Mouse (Mus musculus) embryo, embryonic 9.5 days (tissue): Measurements from ENCODE around the gene Mgat5b.

Experiments used
- DNase-seq: peaks from one replicate; pipeline ENCODE4 v3.0.0-alpha.2; 2017; ENCODE audit errors: extremely low spot score

The Mgat5b gene

GRCm38 (mm10) chr11:116980313-116980712 is 61.6 kb downstream of the Mgat5b start:
- no peak for DNase-seq

- no peak for DNase-seq
Measured at GRCm38 (mm10) chr11:116982543-116982942, 63.9 kb downstream of the Mgat5b start.

DNA sequence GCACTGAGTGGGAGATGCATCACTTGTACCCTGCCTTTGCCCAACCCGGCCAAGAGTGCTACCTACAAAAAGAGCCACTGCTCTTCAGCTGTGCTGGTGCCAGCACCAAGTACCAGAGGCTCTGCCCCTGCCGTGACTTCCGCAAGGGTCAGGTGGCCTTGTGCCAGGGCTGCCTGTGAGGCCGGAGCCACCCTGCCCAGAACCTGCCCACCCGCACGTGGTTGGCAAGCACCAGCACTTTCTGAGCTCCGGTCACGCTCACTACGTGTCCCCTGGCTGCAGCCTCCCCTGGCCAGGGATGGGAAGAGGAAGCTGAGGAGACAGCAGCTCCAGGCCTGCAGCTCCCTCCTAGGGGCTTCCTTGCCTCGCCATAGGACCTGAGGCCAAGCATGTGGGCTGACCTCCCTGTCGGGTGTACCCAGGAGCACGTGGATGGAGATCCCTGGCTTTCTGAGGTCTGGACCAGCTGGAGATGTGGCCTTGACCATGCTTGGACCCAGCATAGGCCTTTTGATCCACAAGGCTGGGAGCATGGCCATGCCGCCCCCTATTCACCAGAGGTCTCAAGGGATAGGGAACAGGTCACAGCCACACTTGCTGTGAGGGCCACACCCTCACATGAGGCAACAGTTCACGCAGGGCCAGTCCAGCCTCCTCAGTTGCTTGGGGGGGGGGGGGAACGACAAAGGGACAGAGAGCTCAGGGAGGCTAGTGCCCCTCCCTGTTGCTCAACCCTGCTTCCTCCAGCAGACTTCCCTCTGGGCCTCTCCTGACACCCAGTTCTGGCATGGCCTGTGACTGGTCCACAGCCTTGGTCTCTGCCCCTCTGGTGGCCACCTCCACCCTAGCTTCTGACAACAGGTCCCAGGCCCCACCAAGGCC is 67.1 kb downstream of the Mgat5b start:
- DNase-seq: no peak

- no peak for DNase-seq
Measured at GRCm38 (mm10) chr11:116988131-116988530, 69.5 kb downstream of the Mgat5b start.

DNA sequence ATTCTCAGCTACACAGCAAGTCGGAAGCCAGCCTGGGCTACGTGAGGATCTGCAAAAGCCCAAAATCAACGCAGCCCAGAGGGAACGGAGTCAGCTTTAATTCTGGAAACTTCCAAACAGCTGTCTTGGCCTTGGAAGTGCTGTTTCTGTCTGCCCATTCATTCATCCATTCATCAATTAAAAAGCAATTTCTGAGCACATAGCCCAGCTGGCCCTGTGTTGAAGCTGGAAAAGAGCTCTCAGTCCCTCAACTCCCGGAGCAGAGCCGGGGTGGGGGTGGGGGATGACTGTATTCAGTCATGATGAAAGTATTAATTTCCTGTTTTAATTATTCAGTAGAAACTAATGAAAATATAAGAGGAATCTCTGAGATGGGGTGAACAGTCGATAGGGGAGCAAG is 71.6 kb downstream of the Mgat5b start:
- no peak for DNase-seq

DNA sequence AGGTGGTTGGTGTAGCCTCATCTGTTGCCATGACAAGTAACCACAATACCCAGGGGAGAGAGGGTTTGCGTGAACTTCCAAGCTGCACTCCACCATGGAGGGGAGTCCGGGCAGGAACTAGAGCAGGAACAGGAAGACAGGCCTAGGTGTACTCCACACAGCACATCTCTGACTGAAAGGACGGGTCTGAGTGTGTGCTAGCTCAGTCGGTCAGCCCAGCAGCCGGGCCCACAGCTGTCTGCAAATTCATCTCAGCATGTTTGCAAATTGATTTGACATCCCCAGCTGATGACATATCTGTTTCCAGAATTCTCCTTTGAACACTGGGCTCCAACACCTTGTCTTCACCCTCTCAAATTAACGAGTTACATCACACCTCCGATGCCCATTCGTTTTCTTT is 72.7 kb downstream of the Mgat5b start:
- no peak for DNase-seq

DNA sequence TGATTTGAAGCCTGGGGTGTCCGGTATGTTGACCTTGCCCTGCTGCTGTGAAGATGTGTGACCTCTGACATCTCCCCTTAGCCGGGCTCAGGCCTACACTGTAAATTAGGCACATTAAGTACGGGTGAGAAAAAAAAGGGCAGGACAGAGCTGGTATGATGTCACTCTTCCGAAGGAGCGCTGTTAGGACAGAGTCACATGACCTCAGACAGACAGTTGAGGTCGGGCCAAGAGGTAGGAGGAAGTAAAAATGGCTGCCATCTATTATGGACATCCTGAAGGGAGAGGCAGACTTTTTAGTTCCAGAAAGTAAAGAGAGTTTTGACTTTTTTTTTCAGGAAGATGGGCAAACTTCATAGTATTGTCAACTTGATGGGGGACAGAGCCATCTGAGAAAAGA is 73.3 kb downstream of the Mgat5b start:
- no peak for DNase-seq

DNA sequence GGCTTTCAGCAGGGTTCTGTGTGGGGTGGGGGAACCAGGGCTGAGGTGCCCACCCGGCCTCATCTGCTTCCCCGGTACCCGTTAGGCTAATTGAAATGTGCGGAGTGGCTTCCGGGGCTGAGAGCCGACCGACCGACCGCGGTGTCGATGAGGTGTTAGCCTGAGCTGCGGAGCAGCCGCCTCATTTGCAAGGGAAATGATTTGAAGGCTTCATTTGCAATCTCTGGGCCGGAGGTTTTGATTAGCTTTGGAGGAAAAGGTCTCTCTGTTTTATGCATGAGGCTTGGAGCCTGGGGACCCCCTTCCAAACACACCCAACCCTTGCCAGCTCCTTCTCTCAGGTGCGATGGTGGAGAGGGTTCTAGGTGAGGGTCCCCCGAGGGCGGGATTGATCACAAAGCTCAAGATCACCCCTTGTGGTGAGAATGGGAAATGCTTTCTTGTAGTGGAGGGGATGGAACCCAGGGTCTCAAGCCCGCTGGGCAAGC is 75.5 kb downstream of the Mgat5b start:
- peak; percentile 70 for DNase-seq

DNA sequence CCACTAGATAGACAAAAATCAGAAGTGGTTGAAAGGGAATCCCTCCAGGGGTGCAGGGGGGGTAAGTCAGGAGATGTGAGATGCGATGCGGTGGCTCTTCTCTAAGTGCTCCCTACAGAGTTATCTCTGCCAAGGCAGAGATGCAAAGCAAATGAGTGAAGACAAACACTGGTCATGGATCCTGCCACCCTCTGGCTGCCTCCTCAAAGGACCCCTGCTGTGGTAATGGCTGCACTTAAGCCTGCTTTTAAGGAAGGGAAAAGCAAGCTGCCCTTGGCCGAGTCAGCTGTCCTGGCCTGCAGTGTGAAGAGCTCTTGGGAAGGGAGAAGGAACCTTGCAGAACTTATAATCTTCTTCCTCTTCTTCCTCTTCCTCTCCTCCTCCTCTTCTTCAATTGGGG is 78.3 kb downstream of the Mgat5b start:
- DNase-seq: no peak

GRCm38 (mm10) chr11:116998935-116999334 is 80.3 kb downstream of the Mgat5b start:
- DNase-seq: no peak

DNA sequence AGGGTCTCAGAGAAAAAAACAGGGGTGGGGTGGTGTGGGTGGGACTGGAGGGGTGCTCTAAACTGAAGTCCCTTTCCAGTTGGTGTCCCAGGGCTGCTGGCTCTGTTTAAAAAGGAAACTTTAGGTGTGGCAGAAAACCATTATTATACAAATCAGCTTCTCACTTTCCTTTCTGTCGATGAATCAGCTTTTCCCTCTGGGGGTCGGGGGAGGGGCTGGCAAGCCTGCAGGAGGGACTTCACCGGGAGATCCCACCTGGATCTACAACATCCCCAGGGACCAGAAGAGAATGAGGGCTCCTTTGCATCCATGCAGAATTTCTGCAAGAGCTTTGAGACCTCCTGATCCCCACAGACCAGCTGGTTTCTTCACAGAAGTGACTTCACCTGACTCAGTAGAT is 81.6 kb downstream of the Mgat5b start:
- DNase-seq: no peak

DNA sequence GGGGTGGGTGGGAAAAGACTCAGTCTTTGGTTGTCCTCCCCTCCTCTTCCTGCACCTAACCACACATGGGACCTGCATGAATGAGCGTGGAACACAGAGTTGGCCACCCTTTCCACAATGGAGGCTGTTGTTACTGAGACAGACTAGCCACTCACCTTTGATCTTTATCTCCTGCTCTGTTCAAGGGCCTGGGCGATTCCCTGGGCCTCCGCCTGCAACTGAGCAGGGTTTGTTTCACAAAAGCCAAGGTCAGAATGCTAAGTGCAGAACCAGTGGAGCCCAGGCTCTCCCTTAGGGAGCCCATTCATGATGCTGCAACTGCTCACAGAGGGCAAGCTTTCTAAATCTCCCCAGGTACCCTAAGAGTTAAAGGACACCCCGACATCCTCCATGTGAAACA is 83.1 kb downstream of the Mgat5b start:
- no peak for DNase-seq

DNA sequence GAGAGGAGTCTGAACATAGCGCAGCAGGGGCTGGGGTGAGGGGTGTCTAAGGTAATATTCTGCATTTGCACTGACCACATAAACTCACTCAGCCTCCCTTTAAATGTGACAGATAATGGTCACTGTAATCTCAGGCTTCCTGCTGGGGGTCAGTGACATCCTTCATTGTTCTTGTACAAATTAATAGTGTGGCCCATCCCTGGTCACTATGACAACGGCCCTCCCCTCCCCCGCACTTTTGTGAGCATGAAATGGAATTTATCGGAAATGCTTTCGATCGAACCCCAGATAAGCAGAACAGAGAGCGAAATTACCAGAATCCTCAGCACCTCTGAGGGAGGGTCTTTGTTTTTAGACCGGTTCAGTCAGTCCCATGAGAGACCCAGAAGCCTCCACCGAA is 84.8 kb downstream of the Mgat5b start:
- no peak for DNase-seq

DNA sequence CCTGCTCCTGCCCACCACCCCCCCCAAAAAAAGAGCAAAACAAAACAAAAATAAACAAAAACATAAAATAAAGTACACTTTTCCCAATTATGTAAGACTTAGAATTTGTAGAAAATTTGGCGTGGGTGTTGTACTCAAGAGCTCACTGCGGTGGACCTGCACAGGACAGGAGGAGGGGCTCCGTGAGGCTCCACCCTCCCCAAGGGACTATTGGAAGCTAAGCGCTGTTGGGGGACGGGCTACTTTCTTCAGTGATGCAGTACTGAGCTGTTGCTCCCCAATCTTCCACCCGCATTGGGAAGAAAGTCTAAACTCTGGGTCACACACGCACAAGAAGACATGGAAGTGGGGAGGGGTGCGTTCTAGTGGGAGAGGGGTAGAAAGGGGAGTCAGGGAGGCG is 85.6 kb downstream of the Mgat5b start:
- no peak for DNase-seq

DNA sequence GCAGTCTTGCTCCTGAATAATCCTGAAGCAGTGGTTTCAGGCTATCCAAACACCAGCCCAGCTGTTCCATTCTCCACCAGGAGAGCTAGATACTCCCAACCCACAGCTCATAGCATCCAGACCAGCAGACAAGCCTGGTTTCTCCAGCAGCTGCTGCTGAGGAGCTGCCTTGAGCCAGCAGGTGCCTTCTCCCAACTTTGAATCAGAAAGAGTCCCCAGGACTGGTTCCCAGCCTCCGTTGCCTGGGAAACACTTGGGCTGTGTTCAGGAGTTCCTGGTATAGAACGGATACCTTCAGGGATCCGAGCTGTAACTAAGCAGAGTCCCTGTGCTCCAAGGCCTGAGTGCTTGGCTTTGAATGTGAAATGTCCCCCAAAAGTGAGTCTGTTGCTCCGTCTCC is 98.8 kb downstream of the Mgat5b start:
- no peak for DNase-seq

DNA sequence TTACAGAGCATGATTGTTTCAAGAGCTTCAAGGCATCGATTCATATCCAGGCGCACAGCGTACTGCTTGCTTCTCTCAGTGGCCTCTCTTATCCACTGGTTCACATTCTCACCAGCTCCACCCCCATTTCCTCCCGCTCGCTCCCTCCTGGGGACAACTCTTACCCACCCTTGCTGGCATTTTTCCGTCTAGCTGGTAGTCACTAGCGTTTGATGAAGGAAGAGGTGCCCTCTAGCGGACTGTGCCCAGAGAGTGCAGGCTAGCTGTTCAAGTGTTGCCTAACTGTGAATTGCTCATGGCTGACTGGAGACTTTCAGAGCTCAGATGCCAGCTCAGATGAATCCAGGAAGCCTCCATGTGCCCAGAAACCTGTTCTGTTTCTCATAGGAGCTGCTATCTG is 99.7 kb downstream of the Mgat5b start:
- peak; percentile 81 for DNase-seq

DNA sequence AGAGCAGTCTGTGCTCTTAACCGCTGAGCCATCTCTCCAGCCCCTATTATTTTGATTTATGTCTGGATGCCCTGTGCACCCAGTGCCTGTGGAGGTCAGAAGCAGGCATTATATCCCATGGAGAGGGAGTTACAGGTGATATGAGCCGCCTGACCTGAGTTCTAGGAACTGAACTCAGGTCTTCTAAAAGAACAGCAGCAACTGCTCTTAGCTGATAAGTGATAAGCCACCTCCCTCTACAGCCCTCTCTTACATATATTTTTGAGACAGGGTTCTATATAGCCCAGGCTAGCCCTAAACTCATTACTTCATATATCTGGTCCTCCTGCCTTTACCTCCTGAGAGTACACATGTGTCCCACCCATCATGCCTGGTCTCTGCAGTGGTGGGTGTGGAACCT is 102.4 kb downstream of the Mgat5b start:
- no peak for DNase-seq

DNA sequence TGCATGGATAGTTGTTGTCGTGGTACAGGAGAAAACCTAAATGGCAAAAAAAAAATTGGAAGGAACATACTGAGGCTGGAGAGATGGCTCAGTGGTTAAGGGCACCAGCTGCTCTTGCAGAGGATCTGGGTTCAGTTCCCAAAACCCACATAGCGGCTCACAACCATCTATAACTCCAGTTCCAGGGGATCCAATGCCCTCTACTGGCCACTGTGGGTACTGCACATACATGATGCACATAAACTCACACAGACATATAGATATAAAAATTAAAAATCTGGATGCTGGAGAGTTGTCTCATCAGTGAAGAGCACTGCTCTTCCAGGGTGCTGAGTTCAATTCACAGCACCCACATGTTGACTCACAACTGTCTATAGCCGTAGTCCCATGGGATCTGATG is 104.9 kb downstream of the Mgat5b start:
- no peak for DNase-seq

DNA sequence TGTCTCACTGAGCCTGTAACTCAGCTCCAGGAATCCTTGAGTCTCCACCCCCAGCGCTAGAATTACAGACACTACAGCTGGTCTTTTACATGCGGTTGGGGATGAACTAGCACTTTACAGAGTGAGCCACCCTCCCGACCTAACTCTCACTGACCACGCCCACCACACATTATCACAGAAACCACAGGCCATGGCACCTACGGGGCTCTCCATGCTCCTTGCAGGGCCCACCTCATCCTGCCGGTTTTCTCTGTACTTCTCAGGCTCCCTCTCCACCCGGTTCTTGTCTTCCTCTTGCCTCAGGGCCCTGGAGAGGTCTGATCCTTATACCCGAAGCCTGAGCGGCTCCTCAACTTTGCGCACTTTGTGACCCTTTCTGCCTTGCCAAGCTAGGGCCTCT is 109.0 kb downstream of the Mgat5b start:
- no peak for DNase-seq

DNA sequence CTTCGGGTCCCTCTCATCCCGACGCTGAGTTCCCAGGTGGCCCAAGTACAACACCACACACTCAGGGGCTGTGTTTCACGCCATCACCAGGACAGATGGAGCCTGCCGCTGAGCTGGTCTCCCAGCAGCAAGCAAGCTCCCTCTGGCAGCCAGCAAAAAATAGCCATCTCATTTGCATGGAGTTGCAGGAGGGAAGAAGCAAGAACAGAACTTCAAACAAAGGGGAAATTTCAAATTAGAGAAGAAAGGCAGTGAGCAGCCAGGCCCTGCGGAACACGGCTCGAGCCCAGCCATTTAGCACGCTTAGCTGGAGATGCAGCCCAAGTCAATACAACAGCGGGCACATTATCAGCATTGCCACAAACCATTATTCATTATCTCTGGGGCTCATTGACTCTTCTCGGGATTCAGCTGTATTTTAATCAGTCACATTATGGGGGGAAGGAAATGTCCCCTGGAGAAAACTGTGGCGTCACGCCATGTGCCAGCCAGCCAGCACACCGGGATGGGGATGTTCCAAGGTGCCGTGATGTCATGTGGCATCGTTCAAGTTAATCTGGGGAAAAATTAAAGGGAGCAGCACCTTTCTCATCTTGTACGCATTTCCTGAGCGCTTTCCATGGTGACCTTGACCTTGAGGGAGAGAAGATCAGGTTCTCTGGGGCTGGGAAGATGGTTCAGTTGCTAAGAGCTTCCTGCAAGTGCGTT is 110.4 kb downstream of the Mgat5b start:
- no peak for DNase-seq

DNA sequence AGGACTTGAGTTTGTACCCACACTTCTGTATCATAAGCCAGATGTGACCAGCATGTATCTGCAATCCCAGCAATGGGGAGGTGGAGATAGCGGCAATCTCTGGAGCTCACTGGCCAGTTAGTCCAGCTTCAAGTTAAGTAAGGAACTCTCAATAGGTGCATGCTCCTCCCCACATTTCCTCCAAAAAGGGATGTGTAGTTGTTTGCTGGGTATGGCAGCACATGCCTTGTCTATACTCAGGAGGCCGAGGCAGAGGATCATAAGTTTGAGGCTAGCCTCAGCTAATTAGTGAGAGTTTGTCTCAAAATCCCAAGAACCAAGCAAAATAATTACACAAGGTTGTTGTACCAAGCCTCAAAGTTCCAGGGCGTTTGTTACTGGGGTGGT is 110.9 kb downstream of the Mgat5b start:
- no peak for DNase-seq

GRCm38 (mm10) chr11:117030018-117030417 is 111.4 kb downstream of the Mgat5b start:
- no peak for DNase-seq

GRCm38 (mm10) chr11:117030471-117031101 is 111.9 kb downstream of the Mgat5b start:
- no peak for DNase-seq
